Mouse (Mus musculus) liver, embryonic 14.5 days (tissue): ENCODE measurements around the gene Zfyve26. TPM values are rescaled to one million over a fixed set of nuclear protein-coding genes. Genes with fewer than 3 reads are reported as not detected.
A peak's percentile ranks its signal among the peaks of the same experiment; 100 is the strongest.

ENCODE experiments used
- ATAC-seq: fragments of 200-750 bp; cut with Nextera tagmentation; 2 replicates; pipeline ENCODE4 v1.8.0; 2017; ENCODE audit warnings: moderate number of reproducible peaks, mild to moderate bottlenecking, moderate library complexity; ENCODE audit not compliant: insufficient read depth
- DNase-seq, 3 experiments: peaks; one replicate each; pipeline ENCODE4 v3.0.0-alpha.2; 2012 to 2013; ENCODE audit warnings: low read depth in 3 of 3, low spot score in 3 of 3
- H3K27ac ChIP-seq: fragments of 300-500 bp; sonication (generic); 2 replicates; pipeline ENCODE4 v1.5.1; 2014; ENCODE audit warnings: moderate library complexity, mild to moderate bottlenecking, control low read depth, inconsistent platforms
- H3K27me3 ChIP-seq: fragments of 300-500 bp; sonication (generic); 2 replicates; pipeline ENCODE4 v1.6.1; 2014; ENCODE audit warnings: mild to moderate bottlenecking, low read length, moderate library complexity; ENCODE audit not compliant: control insufficient read depth, insufficient read depth
- H3K36me3 ChIP-seq: fragments of 300-500 bp; sonication (generic); replicated peaks from 2 replicates; pipeline ENCODE4 v1.6.1; 2014; ENCODE audit warnings: low read depth; ENCODE audit not compliant: control insufficient read depth, insufficient read depth
- H3K4me1 ChIP-seq, 2 experiments: fragments of 200-500 bp in 1 of 2; fragments of 300-500 bp in 1 of 2; sonication (generic) in 1 of 2; replicated peaks; 2 replicates each; pipeline ENCODE4 v1.6.1; 2012 to 2014; ENCODE audit warnings: antibody characterized with exemption in 1 of 2, inconsistent platforms in 1 of 2, low read length in 1 of 2; ENCODE audit not compliant: control insufficient read depth in 2 of 2, insufficient read depth in 2 of 2
- H3K4me2 ChIP-seq: fragments of 300-500 bp; sonication (generic); 2 replicates; pipeline ENCODE4 v1.6.1; 2014; ENCODE audit warnings: low read depth, mild to moderate bottlenecking, control low read depth, moderate library complexity
- H3K4me3 ChIP-seq, 2 experiments: fragments of 200-500 bp in 1 of 2; fragments of 300-500 bp in 1 of 2; sonication (generic) in 1 of 2; 2 replicates each; pipeline ENCODE4 v1.5.1; 2012 to 2014; ENCODE audit warnings: low read depth in 2 of 2, low read length in 2 of 2, mild to moderate bottlenecking in 2 of 2, control low read depth in 1 of 2, inconsistent platforms in 1 of 2, moderate library complexity in 1 of 2; ENCODE audit not compliant: insufficient read depth in 1 of 2
- H3K9ac ChIP-seq: fragments of 300-500 bp; sonication (generic); replicated peaks from 2 replicates; pipeline ENCODE4 v1.6.1; 2014; ENCODE audit warnings: mild to moderate bottlenecking, control low read depth, moderate library complexity
- H3K9me3 ChIP-seq: fragments of 300-500 bp; sonication (generic); 2 replicates; pipeline ENCODE4 v1.6.1; 2016; ENCODE audit warnings: low read length, mixed read lengths; ENCODE audit not compliant: control insufficient read depth
- CTCF ChIP-seq: IDR thresholded peaks from 2 replicates; pipeline ENCODE4 v1.5.1; 2016; ENCODE audit warnings: antibody characterized with exemption, low read depth, control low read depth
- EP300 ChIP-seq: IDR thresholded peaks from 2 replicates; pipeline ENCODE4 v1.6.1; 2016; ENCODE audit warnings: antibody characterized with exemption, low read depth
- WGBS: fragments of 180-500 bp; shearing (Covaris S2); extraction: QIAGEN DNeasy Blood & Tissue Kit; methylation state at CpG from one replicate; pipeline ENCODE4 v1.1.7; 2014; ENCODE audit not compliant: insufficient replicate concordance; 5-methylcytosine and 5-hydroxymethylcytosine counted together
- polyA plus RNA-seq, 2 experiments: library from polyadenylated mRNA; depleted of rRNA in 1 of 2; stranded (reverse) in 1 of 2; unstranded in 1 of 2; fragments of >200 nt; fragmentation: Nextera tagmentation in 1 of 2; extraction: Ambion mirVana in 1 of 2; gene quantifications; 2 replicates each; pipeline versions ENCODE4 v1.2.1 to v1.2.3; 2012 to 2014

The Zfyve26 gene
- polyA plus RNA-seq, 2 experiments: 7.0 to 12.5 TPM

DNA sequence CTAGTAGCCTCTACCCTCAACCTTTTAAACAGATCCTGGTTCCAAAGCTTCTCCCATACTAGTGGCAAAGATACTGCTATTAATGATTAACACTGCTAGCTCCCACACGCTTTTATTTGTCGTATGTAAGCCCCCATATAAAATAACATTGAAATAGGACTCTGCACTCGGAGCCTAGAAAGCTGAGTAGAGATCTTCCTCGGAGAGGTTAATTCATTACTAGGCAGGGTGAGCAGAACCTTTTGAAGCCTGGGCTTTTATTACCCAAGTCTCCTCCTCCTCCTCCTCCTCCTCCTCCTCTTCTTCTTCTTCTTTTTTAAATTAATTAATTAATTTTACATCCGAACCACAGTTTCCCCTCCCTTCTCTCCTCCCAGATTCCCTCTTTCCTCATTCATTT lies 78.6 kb downstream of the Zfyve26 start:
- WGBS: 49% methylated on average over 5 of the region's 5 CpGs
- Histone ChIP-seq H3K4me1 (no peaks in the 10 kb centered on the region), H3K9ac (no peak overlapping the region), H3K27me3 (no peaks in the 10 kb centered on the region), H3K9me3 (no peaks in the 10 kb centered on the region), H3K36me3 (no peaks in the 10 kb centered on the region), H3K4me3 (no peak overlapping the region), H3K27ac (no peak overlapping the region), H3K4me2 (no peak overlapping the region)
- ATAC-seq (no peak), DNase-seq (no peak)
- TF ChIP-seq CTCF (no peak), EP300 (no peak)

DNA sequence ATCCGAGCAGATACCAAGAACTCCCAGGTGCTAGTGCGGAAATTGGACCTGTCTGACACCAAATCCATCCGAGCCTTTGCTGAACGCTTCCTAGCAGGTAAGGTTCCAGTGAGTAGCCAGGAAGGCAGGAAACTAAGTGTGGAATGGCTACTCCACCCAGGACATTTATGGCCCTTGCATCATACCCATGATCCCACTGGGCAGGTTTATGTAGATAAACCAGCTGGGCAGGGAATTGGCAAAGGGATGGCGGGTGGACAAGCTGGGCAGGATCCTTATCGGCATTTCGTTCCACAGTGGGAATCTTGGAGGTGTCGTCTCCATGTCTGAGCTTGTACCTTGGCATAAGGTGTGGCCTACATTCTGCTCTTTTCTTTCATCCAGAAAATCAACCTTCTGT lies 84.7 kb downstream of the Zfyve26 start:
- no peak overlapping the region for H3K9ac ChIP-seq
- H3K4me1 ChIP-seq: no peaks in the 10 kb centered on the region
- H3K4me3 ChIP-seq: no peak overlapping the region
- H3K27ac ChIP-seq: no peak overlapping the region
- DNase-seq (no peak), ATAC-seq (no peak)
- no peaks in the 10 kb centered on the region for H3K9me3 ChIP-seq
- WGBS: 72% methylated on average over 8 of the region's 8 CpGs
- no peaks in the 10 kb centered on the region for H3K36me3 ChIP-seq
- TF ChIP-seq EP300 (no peak), CTCF (no peak)
- no peaks in the 10 kb centered on the region for H3K27me3 ChIP-seq
- no peak overlapping the region for H3K4me2 ChIP-seq

DNA sequence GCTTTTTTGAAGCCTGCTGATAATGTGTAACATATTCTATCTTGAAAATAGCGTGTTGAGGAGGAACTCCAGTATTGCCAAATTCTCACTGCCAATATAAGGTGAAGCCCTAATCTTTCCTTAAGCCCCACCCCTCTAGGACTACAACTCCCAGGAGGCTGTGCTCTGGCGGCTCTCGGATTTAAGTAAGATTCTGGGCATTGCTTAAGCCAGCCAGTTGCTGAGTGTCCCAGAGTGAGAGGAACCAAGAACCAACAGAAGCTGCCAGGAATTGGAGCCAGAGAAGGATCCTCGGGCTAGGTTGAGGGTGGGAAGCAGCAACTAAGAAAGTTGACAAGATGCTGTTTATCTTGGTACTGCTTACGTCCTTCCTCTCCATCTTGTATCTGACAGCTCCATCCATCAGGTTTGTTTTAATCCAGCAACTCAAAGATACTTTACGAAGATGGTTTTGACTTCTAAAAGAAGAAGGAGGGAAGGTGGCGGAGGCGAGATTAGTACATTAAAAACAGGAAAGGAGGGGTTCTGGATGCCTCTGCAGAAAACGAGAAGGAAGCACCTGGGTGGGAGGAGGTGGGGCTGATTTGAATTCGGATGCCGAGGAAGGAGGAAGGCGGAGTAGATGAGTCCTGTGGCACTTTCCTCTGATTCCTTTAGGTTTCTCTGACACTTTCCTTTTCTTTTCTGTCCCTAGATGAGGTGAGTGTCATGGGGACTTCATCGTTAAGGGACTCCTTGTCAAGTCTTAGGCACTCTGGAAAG lies 87.2 kb downstream of the Zfyve26 start, which contains the start of gene Rdh12:
Gene Rdh12, plus strand, starts transcription at position 212 of the 762 bp plus-strand sequence.
- Histone ChIP-seq H3K9me3 (no peaks in the 10 kb centered on the region), H3K36me3 (no peaks in the 10 kb centered on the region), H3K27ac (no peak within 1 kb of the TSS), H3K9ac (no peak within 1 kb of the TSS), H3K4me2 (peak within 1 kb of the TSS; percentile 55), H3K4me1 (no peaks in the 10 kb centered on the region), H3K4me3 (peak within 1 kb of the TSS; percentile 8 to 51; a peak in 3 of 4 replicates), H3K27me3 (no peaks in the 10 kb centered on the region)
- DNase-seq (no peak), ATAC-seq (no peak)
- TF ChIP-seq EP300 (no peak), CTCF (no peak)
- 3% methylated on average over 13 of the region's 13 CpGs for WGBS

DNA sequence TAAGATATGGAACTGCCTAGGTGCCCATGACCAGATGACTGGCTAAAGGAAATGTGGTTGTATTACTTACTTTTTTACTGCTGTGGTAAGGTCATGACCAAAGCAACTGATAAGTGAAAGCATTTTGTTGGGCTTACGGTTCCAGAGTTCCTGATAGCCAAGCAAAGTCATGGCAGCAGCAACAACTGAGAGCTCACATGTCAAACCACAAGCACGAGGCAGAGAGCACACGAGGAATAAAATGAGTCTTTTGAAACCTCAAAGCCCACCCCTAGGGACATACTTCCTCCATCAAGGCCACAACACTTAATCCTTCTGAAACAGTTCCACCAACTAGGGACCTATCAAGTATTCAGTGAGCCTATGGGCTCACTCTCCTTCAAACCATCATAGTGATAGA lies 94.2 kb downstream of the Zfyve26 start:
- H3K36me3 ChIP-seq: no peaks in the 10 kb centered on the region
- no peak for TF ChIP-seq EP300
- no peak for TF ChIP-seq CTCF
- no peak overlapping the region for H3K4me2 ChIP-seq
- H3K9ac ChIP-seq: no peak overlapping the region
- no peak for DNase-seq
- no peaks in the 10 kb centered on the region for H3K27me3 ChIP-seq
- no peak overlapping the region for H3K4me3 ChIP-seq
- no peaks in the 10 kb centered on the region for H3K9me3 ChIP-seq
- ATAC-seq: no peak
- H3K4me1 ChIP-seq: no peaks in the 10 kb centered on the region
- no peak overlapping the region for H3K27ac ChIP-seq
- WGBS: 22% methylated on average over 3 of the region's 3 CpGs

DNA sequence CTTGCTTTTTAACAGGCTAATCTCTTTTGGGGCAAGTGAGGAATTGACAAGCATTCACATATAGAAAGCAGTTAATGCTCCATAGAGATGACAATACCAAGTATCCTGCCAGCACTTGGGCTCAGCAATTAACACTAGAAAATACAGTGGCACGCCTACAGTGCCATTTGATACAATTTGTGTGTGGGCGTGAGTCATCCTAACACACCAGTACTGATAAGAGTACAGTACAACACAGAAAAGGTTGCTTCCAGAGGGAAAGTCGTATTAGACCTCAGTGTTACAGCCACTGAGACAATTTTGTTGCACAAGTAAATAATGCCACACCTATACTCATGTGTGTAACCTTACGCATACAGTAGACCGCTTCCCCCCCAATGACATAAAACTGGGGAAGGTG lies 99.0 kb downstream of the Zfyve26 start:
- no peak overlapping the region for H3K4me2 ChIP-seq
- no peak overlapping the region for H3K9ac ChIP-seq
- WGBS: 60% methylated on average over 5 of the region's 5 CpGs
- no peaks in the 10 kb centered on the region for H3K9me3 ChIP-seq
- H3K4me1 ChIP-seq: peaks cover 0 to under 1% of the 10 kb centered on the region in 2 experiments; a peak in 2 of 4 replicates
- DNase-seq (no peak), ATAC-seq (no peak)
- H3K27ac ChIP-seq: no peak overlapping the region
- TF ChIP-seq EP300: no peak
- TF ChIP-seq CTCF: no peak
- H3K36me3 ChIP-seq: no peaks in the 10 kb centered on the region
- no peaks in the 10 kb centered on the region for H3K27me3 ChIP-seq
- H3K4me3 ChIP-seq: no peak overlapping the region
